Mouse (Mus musculus) naive thymus-derived CD4-positive, alpha-beta T cell, adult 2 months (primary cell): ENCODE data around the gene Mta1.

Experiments used
- DNase-seq: peaks from one replicate; pipeline ENCODE4 v3.0.0-alpha.2; 2011; ENCODE audit warnings: low read depth

The Mta1 gene

DNA sequence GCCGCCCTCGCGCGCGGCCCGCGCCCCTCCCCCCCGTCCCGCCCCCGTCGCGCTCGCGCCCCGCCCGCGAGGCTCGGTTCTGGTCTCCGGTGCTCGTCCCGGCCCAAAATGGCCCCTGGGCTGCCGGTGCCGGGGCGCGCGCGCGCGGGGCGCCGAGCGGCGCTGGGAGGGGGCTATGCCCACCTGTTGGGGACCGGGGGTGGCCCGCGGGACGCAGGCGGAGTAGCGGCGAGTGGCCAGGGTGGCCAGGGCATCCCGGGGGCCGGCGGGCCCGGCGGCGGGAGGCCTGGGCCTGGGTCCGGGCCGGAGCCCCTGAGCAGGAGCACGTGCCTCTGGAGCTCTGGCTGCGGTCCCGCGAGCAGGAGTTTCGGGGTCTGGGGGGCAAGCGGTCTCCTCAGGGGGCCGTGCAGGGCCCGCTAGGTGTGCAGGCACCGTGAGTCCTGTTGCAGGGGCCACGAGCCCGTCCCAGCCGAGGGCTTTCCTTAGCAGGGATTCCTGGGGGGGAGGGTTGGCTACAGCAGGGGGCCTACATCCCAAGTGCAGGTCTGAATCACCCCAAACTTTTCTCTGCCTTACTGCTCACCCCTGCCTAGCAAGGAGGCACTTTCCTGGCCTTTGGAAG, 563 bp downstream of the Mta1 start:
- DNase-seq = peak; percentile 52

DNA sequence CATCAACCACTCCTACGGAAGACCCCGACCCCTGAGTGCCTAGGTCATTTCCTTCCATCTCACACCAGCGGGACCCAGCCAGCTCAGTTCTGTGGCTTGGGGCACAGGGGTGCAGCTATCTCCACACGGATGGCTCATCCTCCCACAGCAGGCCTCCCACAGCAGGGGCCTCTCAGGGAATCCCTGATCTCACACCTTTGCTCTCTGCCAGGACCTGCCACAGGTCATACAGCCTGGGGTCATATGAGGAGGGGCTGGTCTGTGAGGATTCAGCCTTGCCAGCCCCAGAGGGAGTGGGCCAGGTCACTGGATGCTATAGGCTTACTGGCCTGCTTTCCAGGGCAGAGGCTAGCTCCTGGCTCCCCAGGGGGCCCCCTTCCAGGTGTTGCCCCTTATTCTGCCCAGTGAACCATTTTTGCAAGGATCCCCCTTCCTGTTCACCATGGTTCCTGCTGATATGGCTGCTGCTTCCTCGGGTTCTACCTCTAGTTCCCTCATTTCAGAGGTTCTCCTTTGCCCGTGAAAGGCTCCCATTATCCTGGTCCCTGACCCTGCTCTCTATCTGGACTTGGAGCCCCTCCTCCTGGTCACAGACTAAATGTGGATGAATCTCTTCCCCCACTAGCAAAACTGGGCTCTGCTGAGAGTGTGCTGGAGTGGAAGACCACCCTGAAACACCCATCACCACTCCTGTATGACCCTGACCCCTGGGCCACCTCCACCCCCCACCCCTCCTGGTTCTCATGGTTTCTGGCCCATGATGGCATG, 1.6 kb downstream of the Mta1 start:
- peak; percentile 24 for DNase-seq

DNA sequence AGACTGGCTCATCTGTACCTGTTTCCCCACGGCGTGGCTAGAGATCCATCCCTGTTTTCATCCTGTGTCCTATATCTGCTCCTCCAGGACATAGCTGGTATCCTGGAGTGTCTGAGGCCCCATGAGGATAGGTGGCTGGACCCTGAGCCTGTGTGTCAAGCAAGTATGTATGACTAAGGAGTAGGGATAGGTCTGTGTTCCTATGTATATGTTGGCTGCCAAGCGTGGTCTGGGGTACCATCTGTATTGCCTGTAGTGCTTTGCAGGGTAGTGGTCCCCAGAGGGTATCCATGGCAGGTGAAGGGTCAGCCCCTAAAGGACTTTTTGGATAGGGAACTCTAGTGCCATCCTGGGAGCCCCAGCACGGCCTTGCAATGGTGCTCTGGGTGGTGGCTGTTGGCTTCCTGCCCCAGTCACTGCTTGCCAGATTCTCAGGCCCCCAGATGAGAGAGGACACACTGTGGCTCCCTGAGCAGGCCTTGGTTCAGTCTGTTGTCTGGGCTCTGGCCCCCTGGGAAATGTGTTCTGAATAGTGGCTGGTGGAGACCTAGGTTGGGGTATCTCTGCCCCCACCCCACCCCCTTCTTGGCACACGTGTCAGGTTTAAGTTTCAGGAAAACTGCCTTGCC, 2.5 kb downstream of the Mta1 start:
- peak; percentile 29 for DNase-seq

DNA sequence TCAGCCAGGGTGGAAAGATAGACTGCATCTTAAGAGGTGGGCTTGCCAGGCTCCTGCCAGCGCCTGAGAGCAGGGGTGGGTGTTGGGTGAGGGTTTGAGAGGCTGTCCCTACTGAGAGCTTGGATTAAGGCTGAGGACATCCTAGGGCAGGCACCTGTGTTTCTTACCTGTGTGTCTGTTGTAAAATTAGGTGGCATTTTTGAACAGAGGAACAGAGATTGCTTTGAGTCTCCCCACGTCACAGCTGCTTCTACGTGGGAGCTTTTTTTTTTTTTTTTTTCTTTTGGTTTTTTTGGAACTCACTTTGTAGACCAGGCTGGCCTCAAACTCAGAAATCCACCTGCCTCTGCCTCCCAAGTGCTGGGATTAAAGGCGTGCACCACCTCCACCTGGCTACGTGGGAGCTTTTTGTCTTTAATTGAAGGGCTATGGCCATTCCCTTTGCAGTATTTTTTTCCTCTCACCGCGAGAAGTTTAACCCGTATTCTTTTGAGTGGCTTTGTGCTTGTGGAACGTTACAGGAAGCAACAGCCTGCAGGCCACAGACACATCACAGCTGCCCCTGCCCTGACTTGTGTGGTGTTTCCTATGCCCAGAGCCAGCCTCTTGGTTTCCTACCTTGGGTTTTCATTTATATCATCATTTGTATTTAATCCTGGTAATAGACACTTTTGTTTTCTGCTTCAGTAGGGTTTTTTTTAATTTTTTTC, 3.3 kb downstream of the Mta1 start:
- DNase-seq = peak; percentile 67

DNA sequence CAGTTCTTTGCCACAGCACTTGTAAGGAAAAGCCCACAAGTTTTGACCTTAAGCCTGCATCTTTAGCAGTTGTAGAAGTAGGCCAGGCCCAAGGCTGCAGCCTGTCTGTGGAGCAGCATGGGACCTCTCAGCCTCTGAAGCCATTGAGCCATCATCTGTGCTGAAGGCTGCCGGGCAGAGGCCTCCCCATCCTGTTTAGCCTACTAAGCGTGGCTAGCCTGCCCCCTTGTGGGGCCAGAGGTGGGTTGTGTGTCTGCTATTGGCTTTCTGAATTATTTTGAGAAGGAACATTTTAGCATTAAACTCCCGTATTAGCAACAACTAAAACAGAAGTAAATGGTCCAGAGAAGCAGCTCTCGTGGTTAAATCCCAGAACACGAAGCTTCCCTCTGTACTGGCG, 4.4 kb downstream of the Mta1 start:
- DNase-seq = peak; percentile 86

DNA sequence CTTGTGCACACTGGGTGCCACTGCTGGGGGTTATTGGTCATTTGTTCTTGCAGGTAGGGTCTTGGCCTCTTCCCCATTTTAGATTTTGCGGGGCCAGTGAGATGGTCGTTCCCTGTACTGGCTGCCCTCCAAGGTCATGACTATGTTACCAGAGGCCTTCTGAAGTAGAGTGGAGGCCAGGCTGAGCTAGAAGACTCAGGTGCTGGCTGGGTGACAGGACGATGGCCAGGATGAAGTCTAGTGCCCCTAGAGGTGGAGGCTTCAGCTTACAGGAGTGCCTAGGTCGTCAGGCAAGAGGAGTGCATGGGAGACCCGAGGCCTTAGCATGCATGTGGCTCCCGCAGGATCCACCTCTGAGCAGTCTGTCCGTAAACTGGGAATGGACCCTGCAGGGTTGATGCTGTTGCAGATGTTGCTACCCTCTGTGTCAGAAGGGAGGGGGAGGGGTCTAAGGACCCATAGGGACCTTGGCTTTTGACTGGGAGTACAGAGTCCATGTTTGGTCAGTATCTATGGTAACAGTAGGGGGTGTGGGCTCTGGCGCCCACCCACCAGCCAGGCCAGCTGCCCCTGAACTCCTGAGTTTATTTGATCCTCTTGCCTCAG, 5.9 kb downstream of the Mta1 start:
- peak; percentile 60 for DNase-seq

DNA sequence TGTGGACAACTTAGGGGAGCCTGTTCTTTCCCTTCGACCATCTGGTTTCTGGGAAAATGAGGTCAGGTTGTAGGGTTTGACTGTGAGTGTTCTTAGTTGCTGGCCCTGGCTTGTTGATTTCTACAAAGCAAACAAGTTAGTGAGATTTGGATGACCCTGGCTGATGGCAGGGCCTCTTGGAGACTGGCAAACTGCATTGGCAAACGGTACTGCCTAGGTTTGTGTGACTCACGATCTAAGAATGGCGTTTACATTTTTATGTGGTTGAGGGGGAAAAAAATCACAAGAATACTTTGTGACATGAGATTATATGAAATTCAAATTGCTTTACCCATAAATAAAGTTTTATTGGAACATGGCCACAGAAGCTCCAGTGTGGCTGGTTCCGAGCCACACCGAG, 8.3 kb downstream of the Mta1 start:
- no peak for DNase-seq

DNA sequence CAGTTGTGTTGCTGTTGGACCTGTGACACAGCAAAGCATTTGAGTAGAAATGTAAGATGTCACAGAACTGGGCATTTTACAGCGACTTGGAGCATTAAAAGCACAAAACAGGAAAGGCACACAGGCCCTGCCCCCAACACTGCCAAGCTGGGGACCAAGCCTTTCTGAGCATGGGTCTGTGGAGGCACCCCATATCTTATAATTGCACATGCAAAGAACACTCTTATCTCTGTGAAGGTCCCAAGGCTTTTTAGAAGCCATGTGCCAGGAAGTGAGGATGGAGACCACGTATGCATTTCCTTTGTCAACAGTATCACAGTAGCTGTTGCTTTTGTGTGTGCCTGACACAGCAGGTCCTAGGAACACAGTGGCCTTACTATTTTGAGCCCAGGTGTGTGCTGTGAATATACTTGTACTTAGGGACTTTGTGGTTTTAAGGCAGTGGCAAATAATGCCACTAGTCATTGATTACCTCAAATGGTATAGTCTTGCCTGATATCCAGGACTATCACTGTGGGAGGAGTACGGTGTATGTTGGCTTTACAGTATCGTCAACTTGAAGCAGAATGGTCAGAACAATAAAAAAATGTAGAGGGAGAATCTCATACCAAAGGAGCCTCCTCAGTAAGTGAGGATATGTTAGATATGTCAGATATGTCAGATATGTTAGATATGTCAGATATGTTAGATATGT, 9.5 kb downstream of the Mta1 start:
- peak; percentile 30 for DNase-seq

DNA sequence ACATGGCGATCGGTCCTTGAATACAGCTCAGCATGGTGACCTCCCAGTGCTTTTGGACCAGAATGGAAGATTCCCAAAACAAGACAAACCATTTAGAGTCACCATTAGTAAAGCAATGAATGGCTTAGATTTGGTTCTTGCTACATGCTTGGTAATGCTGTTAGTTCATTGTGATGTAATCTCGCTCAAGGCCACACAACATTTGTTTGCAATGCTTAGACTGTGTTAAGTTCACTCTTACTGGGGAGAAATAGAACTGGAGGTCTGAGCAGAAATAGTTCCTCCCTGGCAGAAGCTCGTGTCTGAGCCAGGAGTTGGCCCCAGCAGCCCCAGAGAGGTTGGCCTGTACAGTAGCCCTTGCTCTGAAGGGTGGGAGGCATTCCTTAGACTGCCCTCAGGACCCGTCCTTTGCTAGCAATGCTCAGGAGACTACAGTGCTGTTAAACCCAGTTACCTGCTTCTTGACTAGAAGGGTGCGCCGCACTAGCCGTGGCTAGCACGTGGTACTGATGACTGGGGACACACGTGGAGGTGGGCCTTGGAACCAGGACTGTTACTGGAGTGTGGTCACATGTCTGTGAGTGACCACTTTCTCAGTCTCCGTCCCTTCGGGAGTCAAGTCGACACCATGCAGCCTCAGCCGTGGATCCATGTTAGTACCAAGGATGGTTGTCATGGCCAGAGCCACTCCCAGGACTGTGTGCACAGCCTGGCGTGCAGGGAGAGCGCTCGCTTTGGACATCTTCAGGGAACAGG, 10.6 kb downstream of the Mta1 start:
- no peak for DNase-seq

DNA sequence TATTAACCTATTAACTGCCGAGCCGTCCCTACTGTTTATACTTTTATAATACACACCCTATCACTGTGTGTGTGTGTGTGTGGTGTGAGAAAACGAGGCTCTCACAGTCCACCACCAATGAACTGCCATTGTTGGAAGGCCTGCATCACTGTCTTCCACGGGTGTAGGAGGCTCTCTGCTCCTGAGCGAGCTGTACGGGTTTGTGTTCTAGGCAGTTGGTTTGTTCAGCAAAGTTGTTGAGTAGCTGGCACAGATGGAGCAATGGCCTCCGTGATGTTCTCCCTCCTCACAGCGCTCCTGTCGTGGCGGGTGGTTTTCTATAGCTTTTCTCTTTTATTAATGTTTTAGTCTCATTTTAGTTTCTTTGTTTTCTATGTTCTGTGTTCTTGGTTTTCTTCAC, 11.7 kb downstream of the Mta1 start:
- no peak for DNase-seq

DNA sequence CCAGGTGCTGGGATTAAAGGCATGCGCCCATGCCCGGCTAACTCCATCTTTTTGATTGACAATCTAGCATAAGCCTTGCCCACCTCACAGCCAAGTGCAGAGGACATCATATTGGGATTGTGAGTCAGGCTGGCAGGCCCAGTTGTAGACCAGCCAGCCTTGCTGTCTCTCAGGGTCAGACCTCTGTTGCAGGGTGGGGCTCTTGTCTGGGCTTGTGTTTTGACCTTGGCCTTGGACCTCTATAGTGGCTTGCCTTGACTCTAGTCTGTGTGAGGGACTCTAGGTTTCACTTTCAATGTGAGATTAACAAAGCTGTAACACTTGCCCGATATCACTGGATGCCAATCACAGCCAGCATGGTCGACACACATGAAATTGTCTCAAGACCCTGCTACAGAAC, 16.1 kb downstream of the Mta1 start:
- no peak for DNase-seq

DNA sequence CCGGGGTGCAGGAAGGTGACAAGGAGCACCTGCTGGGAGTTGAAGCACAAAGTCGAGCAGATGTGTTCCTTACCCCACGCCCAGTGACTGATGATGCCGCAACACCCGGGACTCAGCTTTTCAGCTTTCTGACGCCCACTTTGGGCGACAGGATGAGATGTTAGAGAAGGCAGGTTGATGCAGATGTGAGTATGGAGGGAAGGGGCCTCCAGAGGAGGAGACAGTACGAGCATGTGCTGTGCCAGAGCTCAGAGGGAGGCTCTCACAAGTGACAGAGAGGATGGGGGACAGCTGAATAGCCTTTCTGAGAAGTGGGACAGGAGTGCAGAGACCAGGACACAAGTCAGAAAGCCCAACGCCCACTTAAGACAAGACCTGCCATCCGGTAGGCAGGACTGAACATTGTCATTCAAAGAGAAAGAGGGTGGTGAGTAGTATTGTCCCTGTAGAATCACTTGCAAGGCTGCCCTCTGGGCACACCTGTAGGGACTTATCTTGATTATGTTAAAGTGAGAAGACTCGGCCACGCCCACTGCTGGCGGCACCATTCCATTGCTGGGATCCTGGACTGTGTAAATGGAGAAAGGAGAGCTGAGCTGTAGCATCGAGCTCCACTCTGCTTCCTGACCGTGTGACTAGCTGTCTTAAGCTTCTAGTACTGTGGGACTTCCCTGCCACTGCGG, 16.9 kb downstream of the Mta1 start:
- no peak for DNase-seq

DNA sequence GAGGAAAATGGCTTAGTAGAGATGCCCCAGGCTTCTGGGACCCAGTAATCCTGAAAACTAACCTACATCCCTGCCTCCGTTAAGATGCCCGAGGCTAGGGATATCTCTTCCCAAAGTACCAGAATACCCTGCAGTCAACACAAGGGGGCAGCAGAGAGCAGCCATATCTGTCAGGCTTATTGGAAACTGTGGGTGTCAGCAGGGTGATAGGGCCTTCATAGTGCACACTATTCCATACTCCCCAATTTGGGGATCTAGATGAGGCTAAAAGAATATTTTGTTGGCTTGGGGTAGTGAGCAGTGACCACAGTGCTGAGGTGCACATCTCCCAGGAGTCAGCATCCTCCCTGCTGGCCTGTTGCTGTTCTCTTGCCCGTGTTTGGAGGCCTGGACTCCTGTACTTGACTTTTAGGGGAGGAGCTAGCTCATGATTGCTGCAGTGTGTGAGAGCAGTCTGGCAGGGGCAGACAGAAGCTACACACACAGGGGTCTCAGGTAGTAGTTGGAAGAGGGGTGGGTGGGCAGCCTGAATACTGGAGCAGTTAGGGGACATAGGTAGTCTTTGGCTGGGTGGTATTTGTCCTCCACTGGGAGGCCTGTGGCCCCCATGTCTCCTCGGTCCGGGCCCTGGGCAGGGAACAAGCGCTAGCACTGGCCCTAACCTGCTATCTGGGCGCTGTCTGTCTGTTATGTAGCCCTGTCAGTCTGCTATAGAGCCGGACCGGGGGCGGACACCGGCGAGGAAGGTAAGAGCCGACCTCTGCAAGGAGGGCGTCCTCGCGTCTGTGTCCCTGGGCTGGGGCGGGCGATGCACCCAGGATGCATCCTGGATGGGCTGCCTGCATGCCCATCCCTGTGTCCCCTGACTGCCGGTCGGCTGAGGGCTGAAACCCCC, 21.7 kb downstream of the Mta1 start:
- DNase-seq = peak; percentile 83

DNA sequence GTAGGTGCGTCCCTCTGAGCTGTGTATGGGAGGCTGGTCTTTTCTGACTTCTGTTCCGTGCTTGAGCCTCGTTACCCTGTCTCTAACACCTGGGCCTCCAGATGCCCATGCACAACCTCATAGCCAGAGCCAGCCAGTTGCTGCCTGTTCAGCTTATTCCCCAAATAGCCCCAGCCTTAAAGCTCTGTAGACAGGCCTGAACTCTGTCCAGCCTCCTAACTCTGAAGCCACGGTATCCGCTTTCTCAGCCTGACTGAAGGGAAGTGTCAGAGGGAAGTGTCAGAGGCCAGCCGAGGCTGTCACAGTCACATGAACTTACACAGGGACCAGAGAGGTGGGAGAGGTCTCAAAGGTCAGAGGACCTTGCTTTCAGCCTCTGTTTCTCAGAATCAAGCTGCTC, 26.6 kb downstream of the Mta1 start:
- DNase-seq = no peak

DNA sequence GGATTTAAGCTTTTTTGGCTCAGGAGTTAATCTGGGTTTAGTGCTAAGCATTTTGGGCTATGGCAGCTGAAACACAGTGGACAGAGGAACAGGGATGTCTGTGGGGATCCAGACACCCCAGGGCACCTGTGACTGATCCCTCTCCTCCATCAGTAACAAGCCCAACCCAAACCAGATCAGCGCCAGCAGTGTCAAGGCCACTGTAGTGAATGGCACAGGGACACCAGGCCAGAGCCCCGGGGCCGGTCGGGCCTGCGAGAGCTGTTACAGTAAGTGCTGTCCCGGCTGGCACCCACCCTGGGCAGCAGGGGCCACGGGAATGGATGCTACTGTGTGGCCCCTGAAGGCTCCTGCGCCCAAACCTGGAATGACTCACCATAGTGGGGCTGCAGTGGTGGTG, 32.7 kb downstream of the Mta1 start:
- no peak for DNase-seq

DNA sequence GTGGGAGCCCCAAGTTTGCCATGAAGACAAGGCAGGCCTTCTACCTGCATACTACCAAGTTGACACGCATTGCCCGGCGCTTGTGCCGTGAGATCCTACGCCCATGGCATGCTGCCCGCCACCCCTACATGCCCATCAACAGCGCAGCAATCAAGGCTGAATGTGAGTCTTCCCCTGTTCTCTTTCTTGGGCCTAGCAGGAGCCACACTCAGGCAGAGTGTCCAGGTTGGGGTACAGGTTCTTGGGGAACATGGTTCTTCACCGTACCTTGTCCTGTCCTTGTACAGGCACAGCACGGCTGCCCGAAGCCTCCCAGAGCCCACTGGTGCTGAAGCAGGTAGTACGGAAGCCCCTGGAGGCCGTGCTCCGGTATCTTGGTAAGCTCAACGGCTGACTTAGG, 33.5 kb downstream of the Mta1 start:
- no peak for DNase-seq

DNA sequence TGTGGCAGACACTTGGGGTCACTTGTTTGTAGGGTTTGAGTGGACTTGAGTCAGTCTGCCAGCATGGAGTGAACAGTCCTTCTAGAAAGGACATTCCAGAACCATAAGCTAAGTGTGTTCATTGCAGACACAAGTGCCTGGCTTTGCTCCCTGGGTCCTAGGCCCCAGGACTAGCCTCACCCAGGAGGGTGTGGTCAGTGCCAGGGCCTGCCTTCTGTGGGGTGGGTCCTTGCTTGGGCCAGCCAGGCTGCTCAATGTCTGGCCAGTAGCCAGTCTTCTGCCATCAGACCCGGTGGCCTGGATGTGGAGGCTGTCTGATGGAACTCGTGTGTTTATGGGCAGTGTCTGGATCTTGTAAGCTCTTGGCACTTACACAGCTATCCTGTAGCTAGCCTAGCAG, 34.5 kb downstream of the Mta1 start:
- DNase-seq = no peak

DNA sequence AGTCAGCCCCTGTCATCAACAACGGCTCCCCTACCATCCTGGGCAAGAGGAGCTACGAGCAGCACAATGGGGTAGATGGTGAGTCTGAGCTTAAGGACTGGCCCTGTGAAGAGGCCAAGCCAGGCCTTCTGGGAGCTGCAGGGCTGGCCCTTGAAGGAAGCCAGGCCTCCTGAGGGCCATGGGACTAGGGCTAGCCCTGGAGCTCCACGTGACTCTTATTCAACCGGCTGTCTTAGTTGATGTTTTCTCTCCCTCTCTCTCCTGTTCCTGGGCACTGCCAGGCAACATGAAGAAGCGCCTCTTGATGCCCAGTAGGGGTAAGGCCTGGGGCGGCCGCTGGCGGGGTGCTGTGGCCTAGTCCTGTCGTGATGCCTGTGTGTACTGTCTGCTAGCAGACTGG, 35.2 kb downstream of the Mta1 start:
- no peak for DNase-seq

DNA sequence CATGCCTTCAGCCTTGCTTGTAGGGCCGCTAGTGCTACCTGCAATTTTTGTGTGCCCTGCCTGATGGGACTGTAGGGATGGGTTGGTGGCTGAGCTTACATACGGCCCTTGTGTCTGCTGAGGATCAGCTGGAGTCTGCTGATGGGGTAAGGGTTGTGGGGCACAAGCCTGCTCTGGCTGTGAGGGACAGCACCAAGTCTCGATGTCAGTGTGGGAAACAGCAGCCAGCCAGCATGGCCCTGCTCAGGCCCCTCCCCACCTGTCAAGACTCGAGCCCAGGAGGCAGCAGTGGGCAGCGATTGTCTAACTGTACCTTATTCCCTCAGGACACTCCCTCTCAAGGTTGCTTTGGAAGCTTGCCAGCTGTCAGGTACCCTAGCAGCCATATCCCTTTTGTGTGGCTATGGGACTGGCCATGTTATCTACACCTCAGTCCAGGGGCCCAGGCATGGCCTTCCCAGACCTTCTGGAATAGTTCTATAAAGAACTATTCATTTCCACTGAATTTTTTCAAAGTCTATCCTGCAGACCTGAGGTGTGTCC, 35.9 kb downstream of the Mta1 start:
- no peak for DNase-seq
